Mouse (Mus musculus) adrenal gland (tissue): ENCODE measurements at regions not wholly inside any gene's neighbourhood (a gene's known extent, or its start where the extent isn't known, plus 50 kb on each side); places are given as distances from the start of the nearest gene placed in this dataset.

Experiments
- intact Hi-C: fragments of 180-260 bp; cut with DNase I; formaldehyde crosslinking; loops from one replicate; pipeline ENCODE4 v1.15.1; 2025

DNA sequence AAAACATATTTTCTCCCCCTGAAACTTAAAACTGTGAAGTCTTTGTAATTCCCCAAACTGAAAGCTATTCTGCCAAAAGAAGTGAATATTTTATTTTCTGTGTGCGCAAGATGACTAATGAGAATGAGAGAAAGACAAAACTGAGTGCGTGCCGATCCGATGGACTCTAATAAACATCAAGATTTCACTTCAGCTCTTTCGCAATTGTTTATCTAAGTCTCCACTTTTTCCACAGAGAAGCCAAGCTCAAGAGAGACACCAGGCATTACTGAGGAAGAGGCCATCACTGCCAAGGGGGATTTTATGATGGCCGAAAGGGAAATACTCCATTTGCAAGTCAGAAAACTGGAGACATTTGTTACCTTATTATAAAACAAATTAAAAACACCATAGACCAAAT is 55.0 kb upstream of the Uqcrfs1 start:
- intact Hi-C loops, result loop anchor here (10.0 kb wide), 1 partner anchor 125 kb away; no protein-coding TSS in a partner anchor

DNA sequence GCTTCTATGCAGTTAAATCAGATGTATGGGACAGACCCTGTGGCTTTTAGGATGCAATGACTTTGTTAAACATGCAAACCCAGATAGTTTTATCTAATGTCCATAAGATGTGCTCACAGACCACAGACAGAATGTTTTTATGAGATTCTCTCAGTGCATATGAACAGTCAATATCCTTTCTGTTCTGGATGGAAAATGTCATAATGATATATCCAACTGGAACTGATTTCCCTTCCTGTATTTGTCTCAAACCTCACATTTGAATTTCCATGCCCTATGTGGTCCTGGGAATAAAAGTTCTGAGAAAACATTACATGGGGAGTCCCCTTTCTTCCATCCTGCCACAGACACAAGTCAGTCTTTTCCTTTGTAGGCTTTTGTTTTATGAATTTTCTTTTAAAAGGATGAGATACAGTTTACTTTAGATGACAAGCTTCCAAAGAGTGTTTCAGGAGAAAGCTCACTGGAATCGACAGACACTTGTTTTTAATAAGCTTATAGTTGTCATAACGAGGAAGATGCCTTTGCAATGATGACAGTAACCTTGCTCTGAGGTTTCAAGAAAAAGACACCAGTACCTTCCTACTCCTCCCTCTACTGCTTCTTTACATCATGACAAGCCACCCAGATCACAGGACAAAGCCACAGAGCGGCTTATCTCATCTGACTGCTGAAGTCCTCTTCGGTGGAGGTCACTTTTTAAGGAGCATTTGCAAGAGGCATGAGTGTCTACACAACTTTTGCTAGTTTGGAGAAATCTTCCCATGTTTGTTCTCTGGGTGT is 55.7 kb upstream of the Uqcrfs1 start:
- intact Hi-C loops, result loop anchor here (10.0 kb wide), 1 partner anchor 124 kb away; no protein-coding TSS in a partner anchor

DNA sequence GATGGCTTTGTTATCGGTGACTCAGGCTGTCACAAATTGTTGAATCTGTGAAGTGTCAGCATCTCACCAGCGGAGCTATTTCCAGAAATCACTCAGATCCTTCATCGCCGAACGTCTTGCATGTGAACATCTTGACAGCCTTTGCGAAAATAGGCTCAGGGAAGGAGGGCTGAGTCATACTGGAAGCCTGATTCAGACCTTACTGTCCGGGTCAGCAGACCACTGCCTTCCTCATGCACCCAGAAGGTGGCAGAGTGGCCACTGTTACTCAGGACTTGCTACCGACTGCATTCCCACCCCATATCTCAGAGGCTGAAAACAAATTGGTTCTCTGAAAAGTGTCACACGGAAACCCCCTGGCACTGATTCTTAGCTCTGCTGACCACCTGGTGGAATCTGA is 55.9 kb upstream of the Dusp22 start:
- intact Hi-C loops, result loop anchor here (10.0 kb wide), 1 partner anchor 121 kb away; no protein-coding TSS in a partner anchor

DNA sequence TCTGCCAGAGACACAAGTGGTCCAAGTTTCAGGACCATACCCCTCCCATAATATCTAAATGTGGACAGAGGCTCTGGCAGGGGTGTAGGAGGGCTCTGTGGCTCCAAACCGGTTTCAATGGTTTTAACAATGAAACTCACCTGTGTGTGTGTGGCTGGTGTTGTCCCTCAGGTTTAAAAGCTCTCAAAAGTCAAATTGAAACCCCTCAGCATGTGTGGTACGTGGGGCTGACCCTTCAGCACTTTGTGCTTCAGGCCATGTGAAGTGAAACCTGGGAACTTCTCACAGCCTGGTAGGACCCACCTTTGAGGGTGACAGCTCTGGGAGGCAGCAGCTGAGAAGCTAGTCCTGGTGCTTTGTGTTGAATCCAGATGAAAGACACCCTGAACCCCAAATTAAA is 52.5 kb upstream of the Dusp22 start:
- intact Hi-C loops, result loop anchor here (10.0 kb wide), 1 partner anchor 117 kb away; no protein-coding TSS in a partner anchor

DNA sequence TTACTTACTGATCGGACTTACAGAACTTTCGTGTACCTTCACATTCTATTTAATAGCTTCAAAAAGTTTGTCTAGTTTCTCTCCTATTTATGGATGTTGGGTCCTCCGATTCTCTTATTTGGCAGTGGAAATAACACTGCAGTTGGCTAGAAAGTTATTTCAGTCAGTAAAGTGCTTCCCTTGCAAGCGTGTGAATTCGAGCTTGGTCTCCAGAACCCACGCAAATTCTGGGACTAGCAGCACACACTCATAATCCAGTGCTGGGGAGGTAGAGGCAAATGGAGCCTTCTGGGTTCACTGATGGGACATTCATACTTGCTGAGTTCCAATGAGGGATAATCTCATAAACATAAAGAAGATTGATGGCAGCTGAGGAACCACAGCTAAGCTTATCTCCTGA is 51.9 kb upstream of the Dusp22 start:
- intact Hi-C loops, result loop anchor here (10.0 kb wide), 1 partner anchor 117 kb away; no protein-coding TSS in a partner anchor

DNA sequence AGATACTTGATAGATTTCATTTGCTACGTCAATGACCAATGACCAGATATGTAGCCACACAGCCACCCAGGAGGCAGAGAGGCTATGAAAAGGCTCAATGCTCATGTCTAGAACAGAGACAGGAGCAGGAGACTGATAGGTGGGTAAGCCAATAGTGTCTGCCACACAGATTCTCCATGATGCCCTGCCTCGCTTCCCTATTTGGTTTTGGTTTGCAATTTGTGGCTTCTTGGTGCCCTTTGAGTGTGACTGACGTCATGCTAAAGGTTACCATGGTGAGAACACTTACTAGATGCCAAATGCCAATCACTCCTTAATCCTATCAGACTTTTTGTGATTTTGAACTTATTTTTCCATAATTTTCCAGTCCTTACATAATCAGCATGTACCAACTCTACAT is 50.0 kb upstream of the Dusp22 start:
- intact Hi-C loops, result loop anchor here (10.0 kb wide), 1 partner anchor 115 kb away; no protein-coding TSS in a partner anchor
